Mouse (Mus musculus) brain, adult 2 months (tissue): ENCODE measurements around the gene Cep112.
"Not testable (repeated sequence)": the region's sequence is repeated elsewhere in the genome, so short reads cannot be mapped to it uniquely, and the experiment has no call there.

Source experiments
- DNase-seq: peaks from one replicate; pipeline ENCODE4 v3.0.0; 2011; ENCODE audit warnings: low read depth, low spot score

Gene Cep112

GRCm38 (mm10) chr11:108798398-108798797, 373.4 kb downstream of the Cep112 start:
- no peak for DNase-seq

- peak; percentile 61 for DNase-seq
These were observed 374.7 kb downstream of the Cep112 start for GRCm38 (mm10) chr11:108799695-108800094.

GRCm38 (mm10) chr11:108804030-108804429, 379.0 kb downstream of the Cep112 start:
- no peak for DNase-seq

- no peak for DNase-seq
These were observed 381.0 kb downstream of the Cep112 start for GRCm38 (mm10) chr11:108805947-108806346.

- no peak for DNase-seq
These were observed 384.6 kb downstream of the Cep112 start for GRCm38 (mm10) chr11:108809626-108810025.

GRCm38 (mm10) chr11:108821771-108822170, 396.8 kb downstream of the Cep112 start:
- no peak for DNase-seq

- DNase-seq, result peak; percentile 16
These were observed 397.3 kb downstream of the Cep112 start for GRCm38 (mm10) chr11:108822257-108822656.

- DNase-seq, result peak; percentile 63
These were observed 402.3 kb downstream of the Cep112 start for GRCm38 (mm10) chr11:108827321-108827720.

GRCm38 (mm10) chr11:108828374-108829025, 403.5 kb downstream of the Cep112 start:
- no peak for DNase-seq

- DNase-seq, result no peak
These were observed 411.7 kb downstream of the Cep112 start for GRCm38 (mm10) chr11:108836706-108837105.

- DNase-seq, result no peak
These were observed 415.2 kb downstream of the Cep112 start for GRCm38 (mm10) chr11:108840195-108840594.

GRCm38 (mm10) chr11:108842765-108843164, 417.8 kb downstream of the Cep112 start:
- DNase-seq, result no peak

GRCm38 (mm10) chr11:108845971-108846370, 421.0 kb downstream of the Cep112 start:
- no peak for DNase-seq

- no peak for DNase-seq
These were observed 421.5 kb downstream of the Cep112 start for GRCm38 (mm10) chr11:108846479-108846878.

- no peak for DNase-seq
These were observed 426.8 kb downstream of the Cep112 start for GRCm38 (mm10) chr11:108851771-108852170.

GRCm38 (mm10) chr11:108857254-108857653, 432.3 kb downstream of the Cep112 start:
- DNase-seq, result no peak

- peak; percentile 91 for DNase-seq
These were observed 432.8 kb downstream of the Cep112 start for GRCm38 (mm10) chr11:108857678-108858338.

GRCm38 (mm10) chr11:108858339-108858804, 433.4 kb downstream of the Cep112 start:
- DNase-seq, result peak; percentile 32

GRCm38 (mm10) chr11:108858846-108859245, 433.9 kb downstream of the Cep112 start:
- DNase-seq, result no peak

GRCm38 (mm10) chr11:108862360-108862759, 437.4 kb downstream of the Cep112 start:
- no peak for DNase-seq

- no peak for DNase-seq
These were observed 440.8 kb downstream of the Cep112 start for GRCm38 (mm10) chr11:108865746-108866145.

GRCm38 (mm10) chr11:108867538-108867937, 442.5 kb downstream of the Cep112 start:
- no peak for DNase-seq

- not testable (repeated sequence) for DNase-seq
These were observed 446.3 kb downstream of the Cep112 start for GRCm38 (mm10) chr11:108871284-108871683.
